Mouse (Mus musculus): Measurements from ENCODE around the gene Ptma. TPM values are rescaled to one million over a fixed set of nuclear protein-coding genes. Genes with fewer than 3 reads are reported as not detected.

Ptma gene
- polyA plus RNA-seq, 1 experiment = 6,261 TPM

DNA sequence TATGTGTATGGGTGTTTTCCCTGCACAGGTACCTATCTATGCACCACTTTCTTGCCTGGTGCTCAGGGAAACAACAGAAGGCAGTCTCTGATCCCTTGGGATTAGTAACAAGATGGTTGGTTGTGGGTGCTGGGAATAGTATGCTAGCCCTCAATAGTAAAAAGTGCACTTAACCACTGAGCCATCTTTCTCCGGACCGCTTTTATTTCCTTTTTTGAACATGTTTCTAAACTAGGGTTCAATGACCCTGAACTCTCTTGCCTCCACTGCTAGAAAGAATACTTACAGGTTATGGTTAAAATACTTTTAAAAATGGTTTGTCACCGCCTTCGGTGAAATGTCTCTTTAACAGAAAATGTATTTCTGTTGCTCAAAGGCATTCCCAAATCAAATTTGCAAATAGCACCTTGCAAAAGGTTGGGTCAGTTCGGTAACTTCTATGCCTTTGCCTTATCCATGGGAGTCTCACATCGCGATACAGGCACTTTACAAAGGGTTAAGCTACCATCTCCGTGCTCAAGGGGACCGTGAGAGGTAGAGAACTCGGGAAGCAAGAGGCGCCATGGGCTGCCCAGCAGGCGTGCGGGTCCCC lies 39.7 kb upstream of the Ptma start:
- no peak for TF ChIP-seq GATA1 (IDR thresholded peaks at IDR 0.05; ENCODE audit: borderline replicate concordance, low read length)
- no peak for TF ChIP-seq FLI1 (IDR thresholded peaks at IDR 0.05; ENCODE audit: low read length)

DNA sequence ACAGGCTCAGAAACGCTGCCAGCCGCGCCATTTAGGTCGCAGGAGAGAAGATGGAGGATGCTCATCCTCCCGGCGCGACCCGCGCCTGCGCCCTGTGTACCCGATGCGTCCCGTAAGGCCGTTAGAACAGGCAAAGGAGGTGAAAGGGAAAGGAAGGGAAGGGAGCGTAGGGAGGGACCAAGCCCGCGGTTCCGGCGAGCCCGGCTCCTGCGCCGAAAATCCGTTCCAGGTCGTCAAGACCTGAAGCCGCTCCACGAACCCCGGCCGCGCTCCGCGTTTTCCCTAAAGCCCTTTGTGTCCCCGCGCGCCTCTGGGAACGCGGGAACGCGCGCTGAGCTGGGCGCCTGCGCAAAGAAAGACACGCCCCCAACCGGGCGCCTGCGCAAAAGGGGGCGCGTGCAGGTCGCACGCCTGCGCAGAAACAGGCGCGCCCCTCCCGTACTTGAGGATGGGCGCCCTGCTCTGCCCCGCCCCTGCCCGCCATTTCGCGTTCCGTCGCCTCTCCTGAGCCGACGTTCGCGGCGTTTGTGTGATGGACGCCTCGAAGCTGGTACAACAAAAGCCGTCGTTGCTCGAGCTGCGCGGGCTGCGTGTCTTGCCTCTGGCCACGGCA lies 39.1 kb upstream of the Ptma start:
- H3K4me3 ChIP-seq (replicated peaks) = peak overlapping the region; percentile 100
- H3K9me3 ChIP-seq = no peaks in the 10 kb centered on the region
- H3K4me1 ChIP-seq = peaks cover 57% of the 10 kb centered on the region
- no peak for TF ChIP-seq GATA1 (IDR thresholded peaks at IDR 0.05; ENCODE audit: borderline replicate concordance, low read length)
- peak; percentile 33; the same call in 1 of the 2 replicates for TF ChIP-seq FLI1 (IDR thresholded peaks at IDR 0.05; ENCODE audit: low read length)
- H3K27me3 ChIP-seq (replicated peaks) = no peaks in the 10 kb centered on the region
- no peaks in the 10 kb centered on the region for H3K36me3 ChIP-seq (replicated peaks; ENCODE audit: low read length)

More for the DNA sequence above, 39.7 kb upstream of the Ptma start:
- H3K27me3 ChIP-seq (replicated peaks) = no peaks in the 10 kb centered on the region
- H3K9me3 ChIP-seq = no peaks in the 10 kb centered on the region
- peaks cover 54% of the 10 kb centered on the region for H3K4me1 ChIP-seq
- peak overlapping the region; percentile 100 for H3K4me3 ChIP-seq (replicated peaks)
- no peaks in the 10 kb centered on the region for H3K36me3 ChIP-seq (replicated peaks; ENCODE audit: low read length)

DNA sequence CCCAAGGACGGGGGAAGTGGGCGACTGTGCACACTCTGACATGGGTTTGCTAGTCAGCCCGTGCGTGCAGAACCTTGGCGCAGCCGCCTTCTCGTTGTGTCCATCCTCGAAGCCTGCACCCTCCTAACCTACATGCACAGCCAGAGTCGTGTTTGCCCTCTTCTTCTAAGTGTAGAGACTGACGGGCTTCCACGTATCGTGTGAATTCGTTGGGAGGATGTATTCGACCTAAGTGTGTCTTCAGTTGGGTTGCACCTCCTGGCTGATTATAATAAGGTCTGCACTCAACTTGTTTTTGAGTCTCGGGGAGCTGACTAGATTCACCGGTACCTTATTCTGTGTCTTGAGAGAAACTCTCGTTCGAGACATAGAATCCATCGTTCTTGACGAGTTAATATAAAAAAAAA lies 38.6 kb upstream of the Ptma start:
- Histone ChIP-seq H3K4me1 (peaks cover 62% of the 10 kb centered on the region), H3K36me3 (replicated peaks; ENCODE audit: low read length) (no peaks in the 10 kb centered on the region), H3K27me3 (replicated peaks) (no peaks in the 10 kb centered on the region), H3K4me3 (replicated peaks) (peak overlapping the region; percentile 100), H3K9me3 (no peaks in the 10 kb centered on the region)
- TF ChIP-seq GATA1 (IDR thresholded peaks at IDR 0.05; ENCODE audit: borderline replicate concordance, low read length) (no peak), FLI1 (IDR thresholded peaks at IDR 0.05; ENCODE audit: low read length) (no peak)

DNA sequence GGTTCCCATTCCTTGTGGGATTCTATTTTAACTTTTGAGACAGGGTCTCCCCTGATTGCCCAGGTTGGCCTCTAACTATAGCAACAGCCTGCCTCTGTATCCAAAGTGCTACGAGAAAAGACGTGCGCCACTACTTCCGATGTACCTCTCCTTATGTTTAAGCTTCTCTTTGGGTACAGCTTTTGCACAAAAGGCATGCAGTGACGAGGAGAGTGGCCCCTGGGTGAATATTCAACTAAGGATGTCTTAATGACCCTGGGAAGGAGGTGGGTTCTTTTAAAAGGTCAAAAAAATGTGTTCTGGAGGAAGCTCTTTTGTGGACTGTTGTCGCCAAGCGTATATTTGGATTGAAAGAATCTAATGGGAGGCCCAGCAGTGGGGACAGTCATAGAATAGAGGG lies 38.2 kb upstream of the Ptma start:
- Histone ChIP-seq H3K4me1 (peaks cover 62% of the 10 kb centered on the region), H3K36me3 (replicated peaks; ENCODE audit: low read length) (no peaks in the 10 kb centered on the region), H3K4me3 (replicated peaks) (peak overlapping the region; percentile 100), H3K27me3 (replicated peaks) (no peaks in the 10 kb centered on the region), H3K9me3 (no peaks in the 10 kb centered on the region)
- TF ChIP-seq FLI1 (IDR thresholded peaks at IDR 0.05; ENCODE audit: low read length) (no peak), GATA1 (IDR thresholded peaks at IDR 0.05; ENCODE audit: borderline replicate concordance, low read length) (no peak)

DNA sequence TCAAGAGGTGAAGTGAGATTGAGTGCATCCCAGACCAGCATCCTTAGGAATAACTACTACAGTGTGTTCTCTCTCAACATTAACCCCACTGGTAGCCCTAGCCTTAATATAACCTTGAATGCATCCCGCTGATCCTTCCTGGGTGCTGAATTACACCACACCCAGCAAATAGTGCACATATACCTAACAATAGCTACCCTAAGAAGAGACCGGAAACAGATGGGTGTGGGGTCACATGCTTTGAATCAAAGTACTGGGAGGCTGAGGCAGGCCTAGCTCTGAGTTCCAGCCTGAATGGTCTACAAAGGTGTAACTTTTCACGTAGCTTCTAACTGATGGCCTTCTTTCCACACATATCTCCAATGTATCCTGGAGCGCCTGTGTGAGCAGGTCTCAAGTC lies 37.8 kb upstream of the Ptma start:
- H3K27me3 ChIP-seq (replicated peaks) = no peaks in the 10 kb centered on the region
- TF ChIP-seq GATA1 (IDR thresholded peaks at IDR 0.05; ENCODE audit: borderline replicate concordance, low read length) (no peak), FLI1 (IDR thresholded peaks at IDR 0.05; ENCODE audit: low read length) (no peak)
- H3K4me1 ChIP-seq = peaks cover 60% of the 10 kb centered on the region

DNA sequence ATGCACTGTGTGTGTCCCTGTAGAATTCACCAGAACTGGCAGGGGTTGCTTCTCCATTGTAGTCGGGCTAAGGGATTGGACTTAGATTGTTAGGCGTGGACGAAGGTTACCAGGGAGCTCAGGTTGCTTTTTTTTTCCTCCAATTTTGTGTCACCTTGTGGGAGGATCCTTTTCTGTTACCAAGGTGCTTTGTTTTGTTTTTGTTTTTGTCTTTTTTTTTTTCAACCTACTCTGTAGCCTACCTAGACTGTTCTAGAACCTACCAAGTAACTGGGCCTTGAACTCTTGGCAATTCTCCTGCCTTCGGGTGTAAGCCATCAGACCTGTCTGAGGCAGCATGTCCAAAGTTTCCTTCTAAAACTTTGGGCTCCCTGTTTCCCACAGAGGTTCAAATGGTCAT lies 36.6 kb upstream of the Ptma start:
- Histone ChIP-seq H3K4me1 (peaks cover 62% of the 10 kb centered on the region), H3K4me3 (replicated peaks) (no peak overlapping the region), H3K27me3 (replicated peaks) (no peaks in the 10 kb centered on the region), H3K36me3 (replicated peaks; ENCODE audit: low read length) (no peaks in the 10 kb centered on the region), H3K9me3 (no peaks in the 10 kb centered on the region)
- TF ChIP-seq GATA1 (IDR thresholded peaks at IDR 0.05; ENCODE audit: borderline replicate concordance, low read length) = no peak

More for the DNA sequence above, 37.8 kb upstream of the Ptma start:
- H3K36me3 ChIP-seq (replicated peaks; ENCODE audit: low read length) = no peaks in the 10 kb centered on the region
- peak overlapping the region; percentile 100 for H3K4me3 ChIP-seq (replicated peaks)
- no peaks in the 10 kb centered on the region for H3K9me3 ChIP-seq

DNA sequence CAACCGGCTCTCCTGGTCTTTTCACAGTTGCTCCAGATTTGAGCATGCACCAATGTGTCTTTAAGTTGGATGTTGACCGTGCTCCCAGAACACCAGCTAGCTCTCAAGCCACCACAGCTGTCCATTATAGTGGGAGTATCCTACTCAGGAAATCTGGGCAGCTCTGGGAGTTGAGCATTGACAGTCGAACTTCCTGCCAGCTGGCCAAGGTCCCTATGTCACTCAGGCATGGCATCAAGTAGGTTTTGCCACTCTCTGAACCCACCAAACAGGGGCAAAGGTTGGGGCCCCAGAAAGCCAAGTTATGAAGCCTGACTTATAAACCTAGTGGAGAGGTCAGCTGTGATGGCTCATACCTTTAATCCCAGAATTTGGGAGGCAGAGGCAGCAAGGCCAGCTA lies 35.8 kb upstream of the Ptma start:
- no peak for TF ChIP-seq GATA1 (IDR thresholded peaks at IDR 0.05; ENCODE audit: borderline replicate concordance, low read length)
- TF ChIP-seq FLI1 (IDR thresholded peaks at IDR 0.05; ENCODE audit: low read length) = no peak
- no peaks in the 10 kb centered on the region for H3K36me3 ChIP-seq (replicated peaks; ENCODE audit: low read length)
- no peaks in the 10 kb centered on the region for H3K27me3 ChIP-seq (replicated peaks)
- peaks cover 62% of the 10 kb centered on the region for H3K4me1 ChIP-seq
- H3K4me3 ChIP-seq (replicated peaks) = no peak overlapping the region
- H3K9me3 ChIP-seq = no peaks in the 10 kb centered on the region

DNA sequence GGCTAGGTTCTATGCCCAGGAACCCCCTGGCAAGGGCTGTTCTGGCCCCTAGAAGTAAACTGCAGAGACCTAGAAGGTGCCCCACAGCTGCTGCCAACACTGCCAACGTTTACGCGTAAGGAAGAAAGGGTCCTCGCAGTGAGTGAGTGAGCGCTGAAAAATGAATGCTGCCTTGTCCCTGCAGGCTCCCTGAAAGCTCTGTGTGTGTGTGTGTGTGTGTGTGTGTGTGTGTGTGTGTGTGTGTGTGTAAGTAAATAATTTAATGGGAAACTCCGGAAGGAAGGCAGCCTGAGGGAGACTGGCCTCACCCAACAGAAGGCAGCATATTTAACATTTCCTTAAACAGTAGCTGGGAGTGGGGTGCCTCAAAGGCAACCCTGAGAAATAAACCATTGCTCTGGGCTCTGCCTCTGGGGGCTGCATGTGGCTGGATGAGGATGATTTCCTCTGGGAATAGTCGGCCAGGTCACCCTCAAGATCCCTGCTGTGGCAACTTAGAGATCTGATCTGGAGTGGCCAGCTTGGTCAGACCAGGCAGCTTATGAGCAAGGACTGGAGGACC lies 34.9 kb upstream of the Ptma start:
- no peaks in the 10 kb centered on the region for H3K36me3 ChIP-seq (replicated peaks; ENCODE audit: low read length)
- peak overlapping the region; percentile 76 for H3K4me3 ChIP-seq (replicated peaks)
- H3K9me3 ChIP-seq = no peaks in the 10 kb centered on the region
- TF ChIP-seq GATA1 (IDR thresholded peaks at IDR 0.05; ENCODE audit: borderline replicate concordance, low read length) (no peak), FLI1 (IDR thresholded peaks at IDR 0.05; ENCODE audit: low read length) (no peak)
- peaks cover 66% of the 10 kb centered on the region for H3K4me1 ChIP-seq
- H3K27me3 ChIP-seq (replicated peaks) = no peaks in the 10 kb centered on the region

DNA sequence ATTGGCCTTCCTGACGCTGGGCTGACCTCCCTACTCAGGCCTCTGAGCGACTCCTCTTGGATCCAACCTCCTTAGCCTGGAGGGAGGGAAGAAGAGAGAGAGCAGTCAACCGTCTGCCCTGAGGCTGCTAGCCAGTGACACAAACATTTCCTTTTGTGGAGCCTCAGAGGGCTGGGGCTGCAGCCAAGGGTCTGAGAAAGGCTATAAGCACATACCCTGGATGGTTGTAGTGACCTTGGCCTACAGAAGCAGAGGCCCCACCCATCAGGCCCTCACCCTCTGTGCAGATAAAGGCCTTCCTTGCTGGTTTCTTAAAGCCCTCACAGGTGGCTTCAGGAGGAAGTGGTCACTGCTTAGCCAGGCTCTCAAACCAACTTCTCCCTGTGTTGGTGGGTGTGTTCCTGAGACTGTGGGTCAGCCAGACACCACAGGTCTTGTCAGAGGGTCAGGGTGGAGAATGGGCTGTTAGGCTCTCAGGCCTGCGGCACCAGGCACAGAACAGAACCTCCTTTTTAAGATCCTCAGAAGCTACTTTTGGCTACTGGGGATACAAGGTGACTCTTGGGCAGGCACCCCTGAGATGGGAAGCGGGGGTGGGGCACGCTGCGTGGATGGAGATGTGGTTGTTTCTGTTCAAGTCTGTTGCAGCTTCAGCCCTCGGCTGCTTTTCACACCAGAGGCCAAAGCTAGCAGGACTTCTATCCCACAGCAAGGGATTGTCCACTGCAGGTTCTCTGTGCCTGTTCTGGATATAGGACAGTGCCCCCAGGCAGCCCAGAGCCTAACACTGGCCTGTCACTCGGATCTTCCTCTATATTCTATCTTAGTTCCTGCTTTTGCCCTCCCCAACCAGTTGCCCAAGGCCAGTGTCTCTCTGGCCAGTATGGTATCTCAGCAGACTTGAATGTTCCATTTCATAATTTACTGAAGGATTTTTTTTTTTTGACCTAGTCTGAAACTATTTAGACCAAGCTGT lies 34.1 kb upstream of the Ptma start:
- Histone ChIP-seq H3K4me3 (replicated peaks) (peak overlapping the region; percentile 76), H3K4me1 (peaks cover 66% of the 10 kb centered on the region), H3K36me3 (replicated peaks; ENCODE audit: low read length) (no peaks in the 10 kb centered on the region), H3K27me3 (replicated peaks) (no peaks in the 10 kb centered on the region), H3K9me3 (no peaks in the 10 kb centered on the region)
- TF ChIP-seq FLI1 (IDR thresholded peaks at IDR 0.05; ENCODE audit: low read length) (no peak), GATA1 (IDR thresholded peaks at IDR 0.05; ENCODE audit: borderline replicate concordance, low read length) (no peak)

All from megakaryocyte, embryonic 14.5 days (primary cell).